ENCODE assay signal across 8 mouse cellular contexts in the genomic region with DNA sequence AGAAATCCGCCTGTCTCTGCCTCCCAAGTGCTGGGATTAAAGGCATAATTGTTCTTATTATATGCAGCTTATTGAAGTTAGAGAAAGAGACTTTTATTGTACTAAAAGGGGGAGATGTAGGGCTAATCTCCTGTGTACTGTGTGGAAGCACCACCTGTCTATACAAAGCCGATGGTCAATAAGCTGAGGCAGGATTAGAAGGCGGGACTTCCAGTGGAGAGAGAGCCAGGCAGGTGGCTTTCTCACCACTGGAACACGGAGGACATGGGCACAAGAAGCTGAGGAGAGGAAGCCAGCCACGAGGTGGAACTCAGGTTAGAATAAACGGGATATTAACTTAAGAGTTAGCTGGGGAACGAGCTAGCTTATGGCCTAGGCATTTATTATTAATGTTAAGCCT. TPM values are rescaled to one million over a fixed set of nuclear protein-coding genes. Genes with fewer than 3 reads are reported as not detected.
DNase-seq lines count a peak whose midpoint lies in the region; ATAC-seq lines count a peak whose summit lies in the region.

A gene (plus strand): TSS at position 222 of the 400 bp plus-strand sequence.

- no peak for DNase-seq in kidney, adult 11 months
- DNase-seq in adrenal gland, postnatal 25 days: no peak
- no peak for DNase-seq in gastrocnemius, postnatal 25 days
- no peak for DNase-seq in midbrain, embryonic 10.5 days (ENCODE audit: low spot score)
- DNase-seq in testis, postnatal 10 days (ENCODE audit: low spot score): no peak
- DNase-seq in yolk sac, embryonic 10.5 days (ENCODE audit: low spot score): no peak

- no peak within 1 kb of the TSS for H3K4me3 ChIP-seq in kidney, embryonic 15.5 days (replicated peaks)
- no peak within 1 kb of the TSS for H3K4me3 ChIP-seq in intestine, embryonic 16.5 days (ENCODE audit: low read length)
- no peak within 1 kb of the TSS for H3K4me3 ChIP-seq in midbrain, embryonic 10.5 days

- H3K36me3 ChIP-seq in kidney, embryonic 15.5 days: peaks cover 11% of the 10 kb centered on the region
- H3K36me3 ChIP-seq in intestine, embryonic 16.5 days (ENCODE audit: control insufficient read depth, insufficient read depth, low read length): no peaks in the 10 kb centered on the region
- peaks cover 12% of the 10 kb centered on the region for H3K36me3 ChIP-seq in midbrain, embryonic 10.5 days

- H3K9me3 ChIP-seq in kidney, embryonic 15.5 days (replicated peaks): no peaks in the 10 kb centered on the region
- no peaks in the 10 kb centered on the region for H3K9me3 ChIP-seq in intestine, embryonic 16.5 days (ENCODE audit: control insufficient read depth, low read length)
- H3K9me3 ChIP-seq in midbrain, embryonic 10.5 days (replicated peaks): no peaks in the 10 kb centered on the region

- no peaks in the 10 kb centered on the region for H3K27me3 ChIP-seq in kidney, embryonic 15.5 days
- H3K27me3 ChIP-seq in intestine, embryonic 16.5 days (replicated peaks; ENCODE audit: control insufficient read depth, insufficient read depth, low read length): no peaks in the 10 kb centered on the region
- H3K27me3 ChIP-seq in midbrain, embryonic 10.5 days (ENCODE audit: low read depth, poor library complexity, severe bottlenecking): no peaks in the 10 kb centered on the region

- ATAC-seq in kidney, embryonic 15.5 days (replicated peaks; ENCODE audit: low FRiP score): no peak
- no peak for ATAC-seq in intestine, embryonic 16.5 days

- WGBS in kidney, embryonic 15.5 days: 77% methylated on average over 7 of the region's 7 CpGs
- 76% methylated on average over 7 of the region's 7 CpGs for WGBS in intestine, embryonic 16.5 days
- WGBS in midbrain, embryonic 10.5 days: 72% methylated on average over 7 of the region's 7 CpGs

- peaks cover 25% of the 10 kb centered on the region for H3K4me1 ChIP-seq in kidney, embryonic 15.5 days
- H3K4me1 ChIP-seq in intestine, embryonic 16.5 days (ENCODE audit: control insufficient read depth, insufficient read depth, low read length): peaks cover 15% of the 10 kb centered on the region
- peaks cover 29% of the 10 kb centered on the region for H3K4me1 ChIP-seq in midbrain, embryonic 10.5 days

- no peak within 1 kb of the TSS for H3K27ac ChIP-seq in kidney, embryonic 15.5 days
- no peak within 1 kb of the TSS for H3K27ac ChIP-seq in intestine, embryonic 16.5 days (ENCODE audit: low read length)
- H3K27ac ChIP-seq in midbrain, embryonic 10.5 days (replicated peaks): no peak within 1 kb of the TSS

- H3K4me2 ChIP-seq in kidney, embryonic 15.5 days: no peak within 1 kb of the TSS
- H3K4me2 ChIP-seq in intestine, embryonic 16.5 days (ENCODE audit: low read depth, low read length): no peak within 1 kb of the TSS

- H3K9ac ChIP-seq in kidney, embryonic 15.5 days: no peak within 1 kb of the TSS
- no peak within 1 kb of the TSS for H3K9ac ChIP-seq in intestine, embryonic 16.5 days (ENCODE audit: low read depth, low read length)

RNA-seq across cellular contexts. Expression of the gene that starts here (rescaled TPM):
- polyA plus RNA-seq in kidney, embryonic 15.5 days (2015; fragmentation: Nextera tagmentation; extraction: Ambion mirVana): 48.9 and 52.5 TPM in 2 replicates
- 91.5 and 97.5 TPM in 2 replicates for total RNA-seq in adrenal gland, postnatal 25 days (2021)
- total RNA-seq in gastrocnemius, postnatal 25 days (2021): 10 to 100 TPM; 60.5 to 66.3 TPM
- 54.4 and 55.6 TPM in 2 replicates for polyA plus RNA-seq in intestine, embryonic 16.5 days (2015; fragmentation: Nextera tagmentation; extraction: Ambion mirVana)
- polyA plus RNA-seq in midbrain, embryonic 10.5 days (2016; fragmentation: Nextera tagmentation; extraction: Ambion mirVana): 49.5 and 50.9 TPM in 2 replicates
